Mouse (Mus musculus) myocyte (in vitro differentiated cells): ENCODE data around the gene Gpr156. TPM values are rescaled to one million over a fixed set of nuclear protein-coding genes. Genes with fewer than 3 reads are reported as not detected.

ENCODE experiments used
- H3K27me3 ChIP-seq: one replicate; pipeline ENCODE4 v1.6.1; 2011; ENCODE audit not compliant: control insufficient read depth, insufficient read depth, insufficient read length
- H3K36me3 ChIP-seq: one replicate; pipeline ENCODE4 v1.6.1; 2011; ENCODE audit not compliant: control insufficient read depth, insufficient read depth
- H3K4me2 ChIP-seq: one replicate; pipeline ENCODE4 v1.6.1; 2011; ENCODE audit warnings: low read depth, control low read depth
- H3K4me3 ChIP-seq: one replicate; pipeline ENCODE4 v1.5.1; 2011; ENCODE audit warnings: mild to moderate bottlenecking, control low read depth, moderate library complexity
- H3K79me2 ChIP-seq: one replicate; pipeline ENCODE4 v1.6.1; 2011; ENCODE audit not compliant: control insufficient read depth, insufficient read depth
- H3ac ChIP-seq: one replicate; pipeline ENCODE4 v1.6.1; 2011; ENCODE audit not compliant: control insufficient read depth, insufficient read length
- CEBPB ChIP-seq: IDR thresholded peaks from 2 replicates; pipeline ENCODE4 v1.6.1; 2011; ENCODE audit warnings: mild to moderate bottlenecking, moderate library complexity; ENCODE audit not compliant: poor library complexity, insufficient read depth, severe bottlenecking
- E2F4 ChIP-seq: IDR thresholded peaks from one replicate; pipeline ENCODE4 v1.6.1; 2011; ENCODE audit warnings: mild to moderate bottlenecking, control low read depth, moderate library complexity; ENCODE audit not compliant: insufficient read depth
- MAX ChIP-seq: IDR thresholded peaks from one replicate; pipeline ENCODE4 v1.6.1; 2011; ENCODE audit warnings: low read depth, mild to moderate bottlenecking, control low read depth
- MYOD1 ChIP-seq, 3 experiments: IDR thresholded peaks; one replicate each; pipeline ENCODE4 v1.6.1; 2011; ENCODE audit warnings: control low read depth in 2 of 3, low read depth in 2 of 3, mild to moderate bottlenecking in 2 of 3, moderate library complexity in 1 of 3; ENCODE audit not compliant: insufficient read length in 2 of 3, control insufficient read depth in 1 of 3
- MYOG ChIP-seq, 3 experiments: IDR thresholded peaks; one replicate each; pipeline ENCODE4 v1.6.1; 2011; ENCODE audit warnings: control low read depth in 2 of 3, low read depth in 2 of 3, mild to moderate bottlenecking in 2 of 3; ENCODE audit not compliant: insufficient read length in 2 of 3, control insufficient read depth in 1 of 3, insufficient read depth in 1 of 3
- POLR2A ChIP-seq: IDR thresholded peaks from one replicate; pipeline ENCODE4 v1.6.1; 2011; ENCODE audit warnings: low read depth, mild to moderate bottlenecking, control low read depth, moderate library complexity; ENCODE audit not compliant: insufficient read length
- POLR2AphosphoS2 ChIP-seq: IDR thresholded peaks from one replicate; pipeline ENCODE4 v1.6.1; 2011; ENCODE audit warnings: low read depth, control low read depth; ENCODE audit not compliant: insufficient read length
- REST ChIP-seq: IDR thresholded peaks from one replicate; pipeline ENCODE4 v1.6.1; 2011; ENCODE audit warnings: mild to moderate bottlenecking, control low read depth, moderate library complexity; ENCODE audit not compliant: insufficient read depth, insufficient read length
- SRF ChIP-seq: IDR thresholded peaks from one replicate; pipeline ENCODE4 v1.6.1; 2011; ENCODE audit warnings: low read depth; ENCODE audit not compliant: control insufficient read depth, insufficient read length
- TCF12 ChIP-seq: IDR thresholded peaks from one replicate; pipeline ENCODE4 v1.6.1; 2011; ENCODE audit warnings: mild to moderate bottlenecking, control low read depth; ENCODE audit not compliant: poor library complexity, insufficient read depth, severe bottlenecking
- TCF3 ChIP-seq: IDR thresholded peaks from one replicate; pipeline ENCODE4 v1.6.1; 2011; ENCODE audit warnings: low read depth, control low read depth; ENCODE audit not compliant: insufficient read length
- USF1 ChIP-seq: IDR thresholded peaks from one replicate; pipeline ENCODE4 v1.6.1; 2011; ENCODE audit warnings: low read depth, mild to moderate bottlenecking, control low read depth, moderate library complexity
- polyA plus RNA-seq: library from polyadenylated mRNA; unstranded; fragments of >200 nt; fragmentation: generic; extraction: Trizol; gene quantifications from one replicate; pipeline ENCODE4 v1.2.1, GENCODE M21; 2012; ENCODE audit warnings: missing spikeins

Gpr156 gene
- polyA plus RNA-seq, 1 experiment, result 0.06 TPM

- Histone ChIP-seq H3K79me2 (no peaks in the 10 kb centered on the region), H3K27me3 (no peaks in the 10 kb centered on the region), H3K4me2 (no peak overlapping the region), H3ac (no peak overlapping the region), H3K4me3 (no peak overlapping the region), H3K36me3 (no peaks in the 10 kb centered on the region)
- TF ChIP-seq REST (no peak), TCF12 (no peak), MYOG (IDR thresholded peaks at IDR 0.05; ENCODE audit: control insufficient read depth in 1 of 3, insufficient read depth in 1 of 3, insufficient read length in 2 of 3, low read depth in 2 of 3) (no peak), POLR2A (no peak), SRF (no peak), USF1 (no peak), MAX (no peak), E2F4 (no peak), MYOD1 (IDR thresholded peaks at IDR 0.05; ENCODE audit: control insufficient read depth in 1 of 3, insufficient read length in 2 of 3, low read depth in 2 of 3) (no peak)
Measured at GRCm38 (mm10) chr16:37989796-37990195, 73.5 kb downstream of the Gpr156 start.

- no peak overlapping the region for H3ac ChIP-seq
- H3K4me2 ChIP-seq, result no peak overlapping the region
- H3K36me3 ChIP-seq, result no peaks in the 10 kb centered on the region
- no peak overlapping the region for H3K4me3 ChIP-seq
- H3K79me2 ChIP-seq, result no peaks in the 10 kb centered on the region
- TF ChIP-seq MYOG (IDR thresholded peaks at IDR 0.05; ENCODE audit: control insufficient read depth in 1 of 3, insufficient read depth in 1 of 3, insufficient read length in 2 of 3, low read depth in 2 of 3) (no peak), SRF (no peak), MAX (no peak), CEBPB (no peak), TCF12 (no peak), TCF3 (no peak), MYOD1 (IDR thresholded peaks at IDR 0.05; ENCODE audit: control insufficient read depth in 1 of 3, insufficient read length in 2 of 3, low read depth in 2 of 3) (no peak), POLR2A (no peak), USF1 (no peak), REST (no peak), POLR2AphosphoS2 (no peak)
- no peaks in the 10 kb centered on the region for H3K27me3 ChIP-seq
Measured at GRCm38 (mm10) chr16:37990553-37991344, 74.5 kb downstream of the Gpr156 start.

GRCm38 (mm10) chr16:37992806-37993205 lies 76.5 kb downstream of the Gpr156 start:
- H3K4me2 ChIP-seq, result no peak overlapping the region
- no peaks in the 10 kb centered on the region for H3K27me3 ChIP-seq
- H3K4me3 ChIP-seq, result no peak overlapping the region
- no peaks in the 10 kb centered on the region for H3K36me3 ChIP-seq
- no peaks in the 10 kb centered on the region for H3K79me2 ChIP-seq
- TF ChIP-seq TCF12, result no peak
- TF ChIP-seq CEBPB, result no peak
- TF ChIP-seq SRF, result no peak
- no peak for TF ChIP-seq TCF3
- no peak for TF ChIP-seq REST
- TF ChIP-seq POLR2AphosphoS2, result no peak
- no peak for TF ChIP-seq POLR2A
- TF ChIP-seq MYOG (IDR thresholded peaks at IDR 0.05; ENCODE audit: control insufficient read depth in 1 of 3, insufficient read depth in 1 of 3, insufficient read length in 2 of 3, low read depth in 2 of 3), result no peak
- TF ChIP-seq MYOD1 (IDR thresholded peaks at IDR 0.05; ENCODE audit: control insufficient read depth in 1 of 3, insufficient read length in 2 of 3, low read depth in 2 of 3), result no peak
- no peak overlapping the region for H3ac ChIP-seq

GRCm38 (mm10) chr16:37994647-37995046 lies 78.4 kb downstream of the Gpr156 start:
- no peaks in the 10 kb centered on the region for H3K27me3 ChIP-seq
- no peak overlapping the region for H3K4me3 ChIP-seq
- TF ChIP-seq USF1 (no peak), POLR2AphosphoS2 (no peak), E2F4 (no peak), SRF (no peak), POLR2A (no peak), REST (no peak), TCF12 (no peak), CEBPB (no peak), MAX (no peak), MYOG (IDR thresholded peaks at IDR 0.05; ENCODE audit: control insufficient read depth in 1 of 3, insufficient read depth in 1 of 3, insufficient read length in 2 of 3, low read depth in 2 of 3) (no peak), MYOD1 (IDR thresholded peaks at IDR 0.05; ENCODE audit: control insufficient read depth in 1 of 3, insufficient read length in 2 of 3, low read depth in 2 of 3) (no peak), TCF3 (no peak)
- H3K79me2 ChIP-seq, result no peaks in the 10 kb centered on the region
- H3K36me3 ChIP-seq, result no peaks in the 10 kb centered on the region
- no peak overlapping the region for H3K4me2 ChIP-seq
- no peak overlapping the region for H3ac ChIP-seq
